Mouse (Mus musculus) hindbrain, postnatal 0 days (tissue): ENCODE data around the gene Rptor. TPM values are rescaled to one million over a fixed set of nuclear protein-coding genes. Genes with fewer than 3 reads are reported as not detected.
A peak's percentile ranks its signal among the peaks of the same experiment; 100 is the strongest.

ENCODE experiments used
- ATAC-seq: fragments of 200-750 bp; cut with Nextera tagmentation; 2 replicates; pipeline ENCODE4 v1.8.0; 2017; ENCODE audit warnings: mild to moderate bottlenecking, moderate TSS enrichment, moderate library complexity
- DNase-seq: peaks from one replicate; pipeline ENCODE4 v3.0.0-alpha.2; 2015; ENCODE audit warnings: low spot score
- H3K27ac ChIP-seq: fragments of 300-500 bp; sonication (generic); 2 replicates; pipeline ENCODE4 v1.5.1; 2014; ENCODE audit warnings: mild to moderate bottlenecking
- H3K27me3 ChIP-seq: fragments of 300-500 bp; sonication (generic); 2 replicates; pipeline ENCODE4 v1.6.1; 2014; ENCODE audit warnings: low read length, mixed read lengths; ENCODE audit not compliant: insufficient read depth
- H3K36me3 ChIP-seq: fragments of 300-500 bp; sonication (generic); 2 replicates; pipeline ENCODE4 v1.6.1; 2014; ENCODE audit warnings: low read length, mixed read lengths; ENCODE audit not compliant: insufficient read depth
- H3K4me1 ChIP-seq: fragments of 300-500 bp; sonication (generic); 2 replicates; pipeline ENCODE4 v1.6.1; 2014; ENCODE audit warnings: antibody characterized with exemption, low read length, mixed read lengths; ENCODE audit not compliant: insufficient read depth
- H3K4me2 ChIP-seq: fragments of 300-500 bp; sonication (generic); 2 replicates; pipeline ENCODE4 v1.6.1; 2014; ENCODE audit warnings: low read depth, mild to moderate bottlenecking, low read length, moderate library complexity, mixed read lengths
- H3K4me3 ChIP-seq: fragments of 300-500 bp; sonication (generic); 2 replicates; pipeline ENCODE4 v1.5.1; 2014; ENCODE audit warnings: low read length
- H3K9ac ChIP-seq: fragments of 300-500 bp; sonication (generic); replicated peaks from 2 replicates; pipeline ENCODE4 v1.6.1; 2014; ENCODE audit warnings: mild to moderate bottlenecking, low read length, moderate library complexity, mixed read lengths
- H3K9me3 ChIP-seq: fragments of 300-500 bp; sonication (generic); 2 replicates; pipeline ENCODE4 v1.6.1; 2016; ENCODE audit warnings: low read length, mixed read lengths
- CTCF ChIP-seq: IDR thresholded peaks from 2 replicates; pipeline ENCODE4 v1.5.1; 2016; ENCODE audit warnings: antibody characterized with exemption, control low read depth, low read depth
- WGBS: fragments of 180-500 bp; shearing (Covaris S2); extraction: QIAGEN DNeasy Blood & Tissue Kit; methylation state at CpG from one replicate; pipeline ENCODE4 v1.1.7; 2014; 5-methylcytosine and 5-hydroxymethylcytosine counted together
- polyA plus RNA-seq: library from polyadenylated mRNA; unstranded; fragments of >200 nt; fragmentation: Nextera tagmentation; extraction: Ambion mirVana; gene quantifications from 2 replicates; pipeline ENCODE4 v1.2.1, GENCODE M21; 2015
- total RNA-seq: library from RNA; depleted of rRNA; stranded (reverse); fragments of >200 nt; gene quantifications from 2 replicates; pipeline ENCODE4 v1.2.3, GENCODE M21; 2014

The Rptor gene
- total and polyA plus RNA-seq, 2 experiments from 2014 or later = 8.7 to 69.0 TPM

DNA sequence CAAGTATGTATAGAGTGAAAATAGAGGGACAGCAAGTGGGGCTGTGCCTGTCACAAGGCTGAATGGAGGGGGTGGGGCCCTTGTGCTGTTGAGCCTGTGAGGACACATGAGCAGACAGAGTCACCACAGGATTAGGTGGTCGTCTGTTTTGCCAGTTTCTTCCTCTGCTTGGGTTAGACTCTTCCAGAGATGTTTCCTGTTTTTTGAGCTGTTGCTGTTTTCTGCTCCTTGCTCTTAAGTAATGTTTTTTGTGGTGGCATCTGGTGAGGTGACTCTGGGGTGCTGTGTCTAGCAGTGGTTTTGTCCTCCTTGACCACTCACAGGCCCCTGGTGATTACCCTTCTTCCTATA lies 90.2 kb downstream of the Rptor start:
- no peaks in the 10 kb centered on the region for H3K36me3 ChIP-seq
- ATAC-seq (no peak), DNase-seq (no peak)
- H3K4me3 ChIP-seq = no peak overlapping the region
- TF ChIP-seq CTCF = no peak
- no peak overlapping the region for H3K27ac ChIP-seq
- H3K9ac ChIP-seq = no peak overlapping the region
- WGBS = 64% methylated on average over 1 of the region's 1 CpGs
- H3K27me3 ChIP-seq = no peaks in the 10 kb centered on the region
- H3K9me3 ChIP-seq = no peaks in the 10 kb centered on the region
- H3K4me1 ChIP-seq = peaks cover 9% of the 10 kb centered on the region
- no peak overlapping the region for H3K4me2 ChIP-seq

DNA sequence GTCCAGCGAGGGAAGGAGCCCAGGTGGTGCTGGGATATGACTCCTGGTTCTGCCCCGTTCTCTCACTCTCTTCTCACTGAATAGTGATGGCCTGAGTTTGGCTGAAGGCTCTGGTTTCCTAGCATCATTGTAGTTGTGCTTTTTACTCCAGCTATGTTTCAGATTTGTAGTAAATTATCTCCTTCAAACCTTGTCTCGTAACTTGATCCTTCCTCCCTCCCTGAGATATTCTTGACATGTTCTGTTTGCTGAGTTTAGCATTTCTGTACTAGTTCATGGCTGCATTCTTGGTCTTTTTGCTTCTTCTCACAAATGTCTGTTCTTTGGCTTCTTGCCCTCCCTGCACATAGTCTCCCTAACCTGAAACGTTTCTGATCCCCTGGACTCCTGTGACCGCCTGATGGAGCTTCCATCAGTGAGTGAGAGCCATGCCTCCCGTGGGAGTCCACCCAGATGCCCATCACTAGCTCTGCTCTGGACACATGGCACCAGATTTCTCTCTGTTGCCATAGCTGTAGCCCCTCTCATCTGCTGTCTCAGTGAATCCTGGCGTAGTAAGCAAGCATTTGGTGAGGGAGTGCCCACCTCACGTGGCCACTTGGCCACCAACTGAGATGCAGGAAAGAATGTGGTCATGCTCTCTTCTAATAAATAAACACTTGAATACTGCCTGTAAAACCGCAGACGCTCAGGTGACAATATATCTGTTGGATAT lies 91.6 kb downstream of the Rptor start:
- DNase-seq = peak; percentile 35
- H3K4me2 ChIP-seq = no peak overlapping the region
- WGBS = 58% methylated on average over 10 of the region's 10 CpGs
- no peaks in the 10 kb centered on the region for H3K27me3 ChIP-seq
- no peak overlapping the region for H3K4me3 ChIP-seq
- H3K9ac ChIP-seq = no peak overlapping the region
- no peak for ATAC-seq
- no peaks in the 10 kb centered on the region for H3K36me3 ChIP-seq
- TF ChIP-seq CTCF = no peak
- peaks cover 4% of the 10 kb centered on the region; the same call in 1 of the 2 replicates for H3K4me1 ChIP-seq
- no peaks in the 10 kb centered on the region for H3K9me3 ChIP-seq
- no peak overlapping the region for H3K27ac ChIP-seq

DNA sequence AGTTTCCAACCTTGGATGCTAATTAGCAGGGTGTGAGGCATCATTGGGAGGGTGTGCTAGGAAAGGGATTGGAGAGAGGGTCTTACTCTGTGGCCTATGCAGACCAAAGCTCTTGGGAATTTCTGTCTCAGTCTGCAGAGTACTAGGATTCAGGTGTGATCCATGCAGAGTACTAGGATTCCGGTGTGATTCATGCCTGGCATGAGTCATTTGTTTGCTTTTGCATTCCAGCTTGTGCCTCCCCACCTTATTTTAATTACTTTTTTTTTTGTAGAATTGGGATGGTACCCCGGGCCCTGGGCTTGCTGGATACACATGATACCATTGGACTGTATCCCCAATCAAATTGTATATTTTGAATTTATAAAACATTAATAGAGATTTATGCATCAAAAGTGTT lies 93.7 kb downstream of the Rptor start:
- Histone ChIP-seq H3K9me3 (no peaks in the 10 kb centered on the region), H3K36me3 (no peaks in the 10 kb centered on the region), H3K27me3 (no peaks in the 10 kb centered on the region), H3K4me1 (peaks cover 4% of the 10 kb centered on the region; the same call in 1 of the 2 replicates), H3K27ac (no peak overlapping the region), H3K4me3 (no peak overlapping the region), H3K4me2 (no peak overlapping the region), H3K9ac (no peak overlapping the region)
- no peak for ATAC-seq
- TF ChIP-seq CTCF = no peak
- DNase-seq = no peak
- 85% methylated on average over 2 of the region's 2 CpGs for WGBS

DNA sequence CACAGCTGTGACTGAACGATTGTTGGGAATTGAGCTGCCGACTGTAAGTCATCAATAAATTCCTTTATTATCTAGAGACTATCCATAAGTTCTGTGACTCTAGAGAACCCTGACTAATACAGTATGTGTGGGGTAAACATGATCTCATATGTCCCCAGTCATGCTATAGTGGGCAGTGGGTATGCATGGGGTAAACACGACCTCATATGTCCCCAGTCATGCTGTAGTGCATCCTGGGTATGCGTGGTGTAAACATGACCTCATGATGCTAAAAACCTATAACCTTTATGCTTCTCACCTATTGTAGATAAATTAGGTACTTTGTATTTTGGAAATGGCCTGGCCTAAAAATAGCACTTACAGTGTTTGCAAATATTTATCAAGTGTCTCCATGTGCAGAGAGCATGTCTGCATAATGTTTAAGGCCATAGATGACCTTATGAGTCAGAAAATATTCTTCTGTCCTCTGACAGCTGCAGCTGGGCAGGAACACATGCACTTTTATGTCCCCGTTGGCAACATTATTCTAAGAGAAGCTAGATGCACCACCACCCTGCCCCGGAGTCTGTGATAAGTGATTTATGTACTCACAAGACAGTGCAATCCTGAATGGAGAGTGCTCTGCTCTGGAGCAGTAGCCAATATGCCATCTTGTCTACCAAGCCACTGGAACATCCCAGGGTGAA lies 102.8 kb downstream of the Rptor start:
- Histone ChIP-seq H3K36me3 (no peaks in the 10 kb centered on the region), H3K9me3 (no peaks in the 10 kb centered on the region), H3K4me2 (no peak overlapping the region), H3K27ac (no peak overlapping the region), H3K9ac (no peak overlapping the region), H3K27me3 (no peaks in the 10 kb centered on the region), H3K4me3 (no peak overlapping the region), H3K4me1 (peaks cover 4% of the 10 kb centered on the region)
- ATAC-seq (no peak), DNase-seq (no peak)
- TF ChIP-seq CTCF = no peak
- 88% methylated on average over 4 of the region's 6 CpGs for WGBS

DNA sequence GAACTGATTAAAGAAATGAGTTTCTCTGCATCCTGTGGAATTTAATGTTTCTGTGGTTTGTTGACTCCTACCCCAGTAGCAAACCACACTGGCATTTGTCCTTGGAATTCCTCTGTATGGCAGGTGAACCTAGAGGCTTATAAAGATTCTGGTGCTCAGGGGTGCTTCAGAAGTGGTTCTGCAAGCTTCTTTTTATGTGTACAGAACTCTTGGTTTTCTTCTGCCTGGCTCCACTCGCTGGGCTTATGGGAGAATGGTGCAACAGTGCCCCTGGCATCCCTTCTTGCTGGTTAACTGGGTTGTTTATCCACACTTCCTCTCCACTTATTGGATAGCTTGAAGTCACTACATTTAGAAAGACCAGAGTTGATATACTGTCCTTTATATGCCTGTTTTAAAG lies 104.6 kb downstream of the Rptor start:
- no peak overlapping the region for H3K4me3 ChIP-seq
- H3K27me3 ChIP-seq = no peaks in the 10 kb centered on the region
- H3K9ac ChIP-seq = no peak overlapping the region
- ATAC-seq = no peak
- 96% methylated on average over 1 of the region's 1 CpGs for WGBS
- no peak for TF ChIP-seq CTCF
- no peak overlapping the region for H3K4me2 ChIP-seq
- no peak overlapping the region for H3K27ac ChIP-seq
- H3K9me3 ChIP-seq = no peaks in the 10 kb centered on the region
- DNase-seq = no peak
- no peaks in the 10 kb centered on the region for H3K36me3 ChIP-seq
- peaks cover 4% of the 10 kb centered on the region for H3K4me1 ChIP-seq

DNA sequence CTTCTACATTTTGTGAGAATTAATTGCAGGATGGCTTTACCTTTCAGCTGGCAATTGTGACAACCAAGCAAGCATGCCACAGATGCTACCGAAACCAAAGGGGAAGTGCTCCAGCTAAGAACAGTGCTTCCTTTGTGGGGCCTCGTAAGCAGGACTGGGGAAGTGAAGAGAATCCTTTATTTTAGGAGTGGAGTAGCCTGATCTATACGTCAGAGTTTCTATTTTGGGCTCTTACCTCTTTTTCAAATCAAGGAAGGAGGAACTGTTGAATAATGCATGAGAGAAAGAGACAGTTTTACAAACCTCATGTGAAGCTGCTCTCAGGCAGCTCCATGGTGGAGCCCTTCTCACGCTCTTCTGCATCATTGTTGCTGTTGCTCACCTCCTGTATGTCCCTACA lies 106.5 kb downstream of the Rptor start:
- no peaks in the 10 kb centered on the region for H3K9me3 ChIP-seq
- no peaks in the 10 kb centered on the region for H3K36me3 ChIP-seq
- H3K4me1 ChIP-seq = peaks cover 4% of the 10 kb centered on the region
- no peak overlapping the region for H3K9ac ChIP-seq
- no peak overlapping the region for H3K4me3 ChIP-seq
- ATAC-seq (0 out of 2 replicates have a peak, but pooled peaks have one; percentile 43), DNase-seq (peak; percentile 24)
- H3K27me3 ChIP-seq = no peaks in the 10 kb centered on the region
- H3K4me2 ChIP-seq = no peak overlapping the region
- no peak for TF ChIP-seq CTCF
- H3K27ac ChIP-seq = peak overlapping the region; percentile 27; the same call in 1 of the 2 replicates
- 45% methylated on average over 4 of the region's 4 CpGs for WGBS

DNA sequence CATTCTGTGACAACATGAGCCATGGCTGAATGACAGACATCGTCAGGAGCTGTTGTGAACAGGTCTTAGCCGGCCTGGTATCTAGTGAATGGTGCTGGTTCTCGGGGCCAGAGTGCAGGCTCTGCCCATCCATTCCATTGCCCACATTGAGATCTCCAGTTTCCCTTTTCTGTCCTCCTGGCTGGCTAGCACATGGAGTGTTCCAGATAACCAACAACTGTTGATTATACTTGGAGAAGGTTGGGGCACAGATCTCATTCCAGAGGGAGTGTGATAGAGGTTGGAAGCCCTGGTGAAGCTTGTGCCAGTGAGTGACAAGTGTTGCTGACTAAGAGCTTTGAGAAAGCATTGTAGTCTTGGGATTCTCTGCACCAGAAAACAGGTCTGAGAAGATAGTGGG lies 107.6 kb downstream of the Rptor start:
- no peaks in the 10 kb centered on the region for H3K27me3 ChIP-seq
- peaks cover 4% of the 10 kb centered on the region for H3K4me1 ChIP-seq
- H3K4me2 ChIP-seq = no peak overlapping the region
- WGBS = 94% methylated on average over 3 of the region's 3 CpGs
- no peak for DNase-seq
- 0 out of 2 replicates have a peak overlapping the region, but pooled peaks have one; percentile 27 for H3K27ac ChIP-seq
- H3K4me3 ChIP-seq = no peak overlapping the region
- no peak for TF ChIP-seq CTCF
- no peak overlapping the region for H3K9ac ChIP-seq
- H3K36me3 ChIP-seq = no peaks in the 10 kb centered on the region
- ATAC-seq = no peak
- H3K9me3 ChIP-seq = no peaks in the 10 kb centered on the region
